ENCODE assay signal across 1 mouse cellular context in the genomic region with DNA sequence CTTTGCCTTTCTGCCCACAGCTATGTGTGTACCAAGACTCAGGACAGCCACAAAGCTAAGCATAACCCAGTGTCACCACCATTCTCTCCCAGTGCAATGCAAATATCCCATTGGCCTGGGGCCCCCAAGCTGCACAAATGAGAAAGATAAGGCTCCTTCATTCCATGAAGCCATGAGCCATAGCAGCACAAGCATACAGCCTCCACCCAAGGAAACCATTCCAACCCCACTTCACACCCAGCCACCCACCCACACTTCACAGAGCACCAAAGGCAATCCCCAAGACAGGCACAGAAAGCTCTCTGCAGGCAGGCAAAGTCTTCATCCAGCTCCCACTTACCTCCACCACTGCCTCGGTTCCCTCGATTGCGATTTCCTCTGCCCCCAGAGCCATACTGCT.
TF ChIP-seq lines count a peak whose summit lies in the region.

No protein-coding gene starts in this region.

TF ChIP-seq in CH12.LX, 34 proteins besides CTCF, POLR2A, EP300 and RAD21:
- TF ChIP-seq UBTF (IDR thresholded peaks at IDR 0.05; ENCODE audit: low read depth, low read length) (no peak), ZMIZ1 (IDR thresholded peaks at IDR 0.05; ENCODE audit: low read depth, low read length) (peak; percentile 54; the same call in 1 of the 2 replicates), SMC3 (IDR thresholded peaks at IDR 0.05; ENCODE audit: low read depth, low read length) (no peak), NELFE (IDR thresholded peaks at IDR 0.05; ENCODE audit: low read depth, low read length) (peak; percentile 47; the same call in 1 of the 2 replicates), IRF4 (IDR thresholded peaks at IDR 0.05; ENCODE audit: low read depth, low read length) (no peak)
TF ChIP-seq in CH12.LX: peak in this region for 2.
